Mouse (Mus musculus) intestine, embryonic 14.5 days (tissue): ENCODE results near the gene Senp7. TPM values are rescaled to one million over a fixed set of nuclear protein-coding genes. Genes with fewer than 3 reads are reported as not detected.
"Not testable (repeated sequence)": the region's sequence is repeated elsewhere in the genome, so short reads cannot be mapped to it uniquely, and the experiment has no call there.

Source experiments
- ATAC-seq: fragments of 200-750 bp; cut with Nextera tagmentation; replicated peaks from 2 replicates; pipeline ENCODE4 v1.8.0; 2017; ENCODE audit warnings: low read depth, moderate number of reproducible peaks, moderate TSS enrichment, moderate library complexity; ENCODE audit not compliant: low FRiP score, low TSS enrichment
- DNase-seq: peaks from one replicate; pipeline ENCODE4 v3.0.0-alpha.2; 2018; ENCODE audit warnings: low spot score
- H3K27ac ChIP-seq: fragments of 300-500 bp; sonication (generic); 2 replicates; pipeline ENCODE4 v1.5.1; 2014; ENCODE audit warnings: low read depth, mild to moderate bottlenecking, control low read depth
- H3K27me3 ChIP-seq: fragments of 300-500 bp; sonication (generic); replicated peaks from 2 replicates; pipeline ENCODE4 v1.6.1; 2014; ENCODE audit warnings: low read length, control low read depth; ENCODE audit not compliant: control insufficient read depth, insufficient read depth
- H3K36me3 ChIP-seq: fragments of 300-500 bp; sonication (generic); 2 replicates; pipeline ENCODE4 v1.6.1; 2014; ENCODE audit warnings: low read length, control low read depth; ENCODE audit not compliant: control insufficient read depth, insufficient read depth
- H3K4me1 ChIP-seq: fragments of 300-500 bp; sonication (generic); replicated peaks from 2 replicates; pipeline ENCODE4 v1.6.1; 2014; ENCODE audit warnings: low read length, control low read depth, mixed read lengths; ENCODE audit not compliant: control insufficient read depth, insufficient read depth
- H3K4me2 ChIP-seq: fragments of 300-500 bp; sonication (generic); 2 replicates; pipeline ENCODE4 v1.6.1; 2014; ENCODE audit warnings: low read length
- H3K4me3 ChIP-seq: fragments of 300-500 bp; sonication (generic); 2 replicates; pipeline ENCODE4 v1.5.1; 2014; ENCODE audit warnings: low read depth, low read length, control low read depth, mixed read lengths
- H3K9ac ChIP-seq: fragments of 300-500 bp; sonication (generic); 2 replicates; pipeline ENCODE4 v1.6.1; 2014; ENCODE audit warnings: mild to moderate bottlenecking, low read length
- H3K9me3 ChIP-seq: fragments of 300-500 bp; sonication (generic); 2 replicates; pipeline ENCODE4 v1.6.1; 2016; ENCODE audit warnings: low read length, control low read depth; ENCODE audit not compliant: control insufficient read depth
- WGBS: fragments of 180-500 bp; shearing (Covaris S2); extraction: QIAGEN DNeasy Blood & Tissue Kit; methylation state at CpG from one replicate; pipeline ENCODE4 v1.1.7; 2014; 5-methylcytosine and 5-hydroxymethylcytosine counted together
- polyA plus RNA-seq: library from polyadenylated mRNA; unstranded; fragments of >200 nt; fragmentation: Nextera tagmentation; extraction: Ambion mirVana; gene quantifications from 2 replicates; pipeline ENCODE4 v1.2.1, GENCODE M21; 2014

Gene Senp7
- polyA plus RNA-seq, 1 experiment from 2014 or later, result 28.0 TPM

DNA sequence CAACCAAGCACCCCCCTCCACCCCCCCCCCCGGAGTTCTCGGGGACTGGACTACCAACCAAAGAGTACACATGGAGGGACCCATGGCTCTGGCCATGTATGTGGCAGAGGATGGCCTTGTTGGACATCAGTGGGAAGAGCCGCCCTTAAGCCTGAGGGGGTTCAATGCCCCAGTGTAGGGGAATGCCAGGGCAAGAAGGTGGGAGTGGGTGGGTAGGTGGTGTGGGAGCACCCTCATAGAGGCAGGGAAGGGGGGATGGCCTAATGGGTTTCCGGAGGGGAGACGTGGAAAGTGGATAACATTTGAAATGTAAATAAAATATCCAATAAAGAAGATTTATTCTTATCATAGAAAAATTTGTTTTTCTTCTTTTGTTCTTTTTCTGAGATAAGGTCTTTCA is 89.5 kb downstream of the Senp7 start:
- H3K27me3 ChIP-seq, H3K36me3 ChIP-seq, H3K27ac ChIP-seq, H3K9me3 ChIP-seq, DNase-seq, H3K4me2 ChIP-seq, ATAC-seq, H3K4me3 ChIP-seq, H3K9ac ChIP-seq, H3K4me1 ChIP-seq: not testable (repeated sequence)
- WGBS, result 92% methylated on average over 5 of the region's 5 CpGs

DNA sequence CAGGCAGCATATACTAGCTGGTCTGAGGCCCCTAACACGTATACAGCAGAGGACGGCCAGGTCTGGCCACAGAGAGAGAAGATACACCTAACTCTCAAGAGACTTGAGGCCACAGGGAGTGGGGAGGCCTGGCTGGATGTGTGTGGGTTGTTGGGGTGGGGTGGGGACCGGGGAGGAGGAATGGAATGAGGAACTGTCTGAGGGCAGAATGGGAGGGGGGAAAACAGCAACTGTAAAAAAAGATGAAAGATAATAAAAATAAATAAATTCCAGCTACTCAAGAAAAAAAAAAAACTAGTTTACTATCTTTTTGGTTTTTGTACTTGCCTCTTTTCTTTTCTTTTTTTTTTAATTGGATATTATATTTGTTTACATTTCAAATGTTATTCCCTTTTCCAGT is 91.8 kb downstream of the Senp7 start:
- no peak overlapping the region for H3K4me2 ChIP-seq
- DNase-seq (no peak), ATAC-seq (no peak)
- 90% methylated on average over 3 of the region's 3 CpGs for WGBS
- no peaks in the 10 kb centered on the region for H3K27me3 ChIP-seq
- no peaks in the 10 kb centered on the region for H3K4me1 ChIP-seq
- no peak overlapping the region for H3K4me3 ChIP-seq
- H3K36me3 ChIP-seq, result no peaks in the 10 kb centered on the region
- H3K27ac ChIP-seq, result no peak overlapping the region
- no peaks in the 10 kb centered on the region for H3K9me3 ChIP-seq
- no peak overlapping the region for H3K9ac ChIP-seq

DNA sequence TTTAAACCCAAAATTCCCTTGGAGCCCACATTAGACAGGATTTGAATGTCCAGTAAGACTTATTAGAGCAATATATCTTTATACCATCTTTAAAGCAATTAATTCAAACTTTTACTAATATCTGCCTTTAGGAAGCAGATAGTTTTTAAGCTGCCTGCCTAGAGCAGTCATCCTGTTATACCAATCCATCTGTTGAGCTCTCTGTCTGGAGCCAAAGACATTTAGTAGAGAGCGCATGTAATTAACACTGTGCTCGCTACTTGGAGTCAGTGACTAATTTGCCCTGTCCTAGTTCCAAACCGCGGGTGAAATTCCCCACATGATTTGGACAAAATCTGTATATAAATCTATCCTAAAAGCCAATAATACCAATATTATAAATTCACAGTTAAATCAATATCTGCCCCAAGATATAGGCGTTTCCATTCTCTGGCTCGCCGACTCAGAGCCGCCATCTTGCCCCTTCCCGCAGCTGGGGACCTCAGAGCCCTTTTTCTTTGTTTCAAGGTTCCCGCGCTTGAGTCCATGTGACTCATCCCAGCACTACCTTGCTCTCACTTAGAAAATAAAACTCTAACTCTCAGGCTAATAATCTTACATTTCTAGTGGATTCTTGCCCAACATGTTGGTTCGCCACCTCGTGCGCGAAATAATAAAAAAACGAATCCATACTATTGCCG is 96.9 kb downstream of the Senp7 start:
- Histone ChIP-seq H3K36me3 (no peaks in the 10 kb centered on the region), H3K9me3 (no peaks in the 10 kb centered on the region), H3K4me3 (no peak overlapping the region), H3K9ac (no peak overlapping the region), H3K27me3 (no peaks in the 10 kb centered on the region), H3K27ac (no peak overlapping the region), H3K4me2 (no peak overlapping the region), H3K4me1 (no peaks in the 10 kb centered on the region)
- WGBS, result 97% methylated on average over 17 of the region's 17 CpGs
- no peak for DNase-seq
- no peak for ATAC-seq

DNA sequence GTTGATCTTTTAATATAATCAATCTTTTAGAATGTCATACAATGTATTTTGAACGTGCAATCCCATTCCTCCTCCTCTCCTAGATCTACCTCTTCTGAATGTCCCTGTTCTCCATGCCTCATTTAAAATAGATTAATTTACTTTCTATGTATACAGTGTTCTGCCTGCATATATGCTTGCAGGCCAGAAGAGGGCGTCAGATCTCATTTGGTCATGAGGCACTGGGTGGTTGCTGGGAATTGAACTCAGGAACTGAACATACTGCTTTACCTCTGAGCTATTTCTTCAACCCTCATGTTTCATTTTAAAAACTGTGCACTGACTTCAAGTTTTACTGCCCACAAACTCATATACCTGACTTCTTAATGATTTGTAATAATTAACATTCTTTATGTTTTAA is 99.5 kb downstream of the Senp7 start:
- H3K4me2 ChIP-seq, result no peak overlapping the region
- no peaks in the 10 kb centered on the region for H3K4me1 ChIP-seq
- WGBS, result 36% methylated on average over 2 of the region's 2 CpGs
- DNase-seq, result no peak
- ATAC-seq, result no peak
- H3K36me3 ChIP-seq, result peaks cover 2% of the 10 kb centered on the region; the same call in 1 of the 2 replicates
- H3K27ac ChIP-seq, result no peak overlapping the region
- H3K4me3 ChIP-seq, result no peak overlapping the region
- H3K27me3 ChIP-seq, result no peaks in the 10 kb centered on the region
- H3K9me3 ChIP-seq, result no peaks in the 10 kb centered on the region
- no peak overlapping the region for H3K9ac ChIP-seq

DNA sequence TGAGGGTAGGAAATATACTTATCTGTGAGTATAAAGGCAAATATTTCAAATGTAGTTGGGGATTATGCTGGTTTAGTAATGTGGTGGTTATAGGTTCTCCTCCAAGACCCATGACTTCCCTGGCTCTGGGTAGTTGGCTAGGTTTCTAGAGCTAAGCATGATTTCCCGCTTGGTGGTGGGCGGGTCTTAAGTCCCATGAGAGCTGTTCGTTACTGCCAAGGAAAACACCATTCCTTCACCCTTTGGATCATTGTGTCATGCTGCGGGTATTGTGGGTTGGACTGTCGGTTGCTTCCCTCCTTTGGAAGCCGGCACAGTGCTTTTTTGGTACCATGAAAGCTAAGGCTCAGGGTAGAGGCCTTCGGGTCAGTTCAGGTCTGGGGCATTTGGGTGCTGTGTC is 115.3 kb downstream of the Senp7 start:
- Histone ChIP-seq H3K4me3 (no peak overlapping the region), H3K27me3 (no peaks in the 10 kb centered on the region), H3K9ac (no peak overlapping the region), H3K4me1 (no peaks in the 10 kb centered on the region), H3K27ac (no peak overlapping the region), H3K4me2 (no peak overlapping the region), H3K9me3 (no peaks in the 10 kb centered on the region), H3K36me3 (peaks cover 10% of the 10 kb centered on the region; the same call in 1 of the 2 replicates)
- DNase-seq, result no peak
- no peak for ATAC-seq
- 93% methylated on average over 7 of the region's 7 CpGs for WGBS

DNA sequence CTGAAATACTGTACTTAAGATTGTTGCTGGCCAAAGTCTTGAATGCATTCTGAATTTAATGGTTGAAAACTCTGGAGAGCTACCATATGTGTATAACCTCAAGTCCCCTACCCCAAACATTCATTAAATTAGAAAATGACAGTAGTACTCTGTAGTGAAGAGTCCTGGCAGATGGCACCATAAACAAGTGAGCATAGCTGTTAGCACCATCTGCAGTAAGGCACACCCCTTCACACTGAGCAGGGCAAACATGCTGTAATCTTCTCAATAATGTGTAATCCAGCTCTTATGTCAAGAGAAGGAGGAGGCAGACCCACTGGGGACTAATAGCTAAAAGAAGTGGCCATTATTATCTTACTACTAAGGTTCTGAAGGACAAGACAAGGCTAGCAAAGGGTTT is 122.1 kb downstream of the Senp7 start:
- H3K9me3 ChIP-seq, result no peaks in the 10 kb centered on the region
- H3K4me3 ChIP-seq, result no peak overlapping the region
- no peak overlapping the region for H3K9ac ChIP-seq
- no peak overlapping the region for H3K4me2 ChIP-seq
- no peak overlapping the region for H3K27ac ChIP-seq
- no peaks in the 10 kb centered on the region for H3K4me1 ChIP-seq
- DNase-seq (no peak), ATAC-seq (no peak)
- no peaks in the 10 kb centered on the region for H3K27me3 ChIP-seq
- H3K36me3 ChIP-seq, result peaks cover 34% of the 10 kb centered on the region

DNA sequence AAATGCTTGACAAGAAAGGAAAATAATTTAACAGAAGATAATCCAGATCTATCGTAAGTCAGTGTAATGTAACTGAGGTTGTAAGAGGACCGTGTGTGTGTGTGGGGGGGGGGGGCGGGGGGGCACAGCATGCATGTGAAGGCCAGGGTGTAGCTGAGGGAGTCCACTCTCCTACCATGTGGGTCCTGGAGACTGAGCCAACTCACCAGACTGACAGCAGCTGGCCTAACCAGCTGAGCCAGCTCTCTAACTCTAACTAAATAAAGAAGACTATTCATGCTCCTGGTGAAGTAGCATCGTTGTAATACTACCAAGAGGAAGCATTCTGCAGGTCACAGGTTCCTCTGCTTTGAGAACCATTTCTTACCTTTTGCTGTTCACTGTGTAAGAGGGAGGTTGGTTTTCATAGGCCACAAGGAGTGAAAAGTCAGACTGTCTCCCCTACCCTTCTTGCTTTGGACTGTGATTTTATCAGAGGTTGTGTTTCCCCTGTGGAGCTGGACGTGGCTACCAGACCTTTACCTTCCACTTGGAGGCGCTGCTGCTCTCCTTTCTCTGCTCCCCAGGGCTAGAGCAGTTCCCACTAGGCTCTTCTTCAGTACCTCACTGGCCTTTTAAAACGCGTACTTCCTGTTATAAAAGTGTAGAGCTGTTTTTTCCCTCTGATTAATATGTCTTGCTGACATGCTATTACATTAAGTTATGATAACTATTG is 127.9 kb downstream of the Senp7 start:
- Histone ChIP-seq H3K9ac (no peak overlapping the region), H3K36me3 (peaks cover 23% of the 10 kb centered on the region), H3K27me3 (no peaks in the 10 kb centered on the region), H3K27ac (no peak overlapping the region), H3K4me2 (no peak overlapping the region), H3K4me3 (no peak overlapping the region), H3K4me1 (no peaks in the 10 kb centered on the region), H3K9me3 (no peaks in the 10 kb centered on the region)
- WGBS, result 66% methylated on average over 8 of the region's 8 CpGs
- DNase-seq (no peak), ATAC-seq (no peak)

DNA sequence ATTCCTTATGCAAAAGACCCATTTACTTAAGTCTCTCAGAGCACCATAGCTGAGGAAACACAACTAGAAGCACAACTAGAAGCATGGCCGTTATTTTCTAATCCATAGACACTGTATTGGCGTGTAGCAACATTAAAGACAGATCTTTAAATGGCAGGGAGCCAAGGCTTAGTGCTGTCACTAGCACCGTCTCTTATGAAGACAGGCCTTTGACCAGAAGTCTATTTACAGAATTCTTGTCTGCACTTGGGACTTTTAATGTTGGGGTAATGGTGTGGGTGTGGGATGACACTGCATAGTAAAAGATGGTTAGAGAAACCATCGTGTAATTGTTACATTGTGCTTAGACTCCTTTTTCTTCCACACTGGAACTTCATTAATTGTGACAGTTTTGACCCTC is 138.7 kb downstream of the Senp7 start:
- Histone ChIP-seq H3K4me3 (no peak overlapping the region), H3K27ac (no peak overlapping the region), H3K4me2 (no peak overlapping the region), H3K9me3 (no peaks in the 10 kb centered on the region), H3K9ac (no peak overlapping the region), H3K27me3 (no peaks in the 10 kb centered on the region), H3K36me3 (peaks cover 36% of the 10 kb centered on the region), H3K4me1 (no peaks in the 10 kb centered on the region)
- DNase-seq (no peak), ATAC-seq (no peak)
- WGBS, result 86% methylated on average over 4 of the region's 4 CpGs

DNA sequence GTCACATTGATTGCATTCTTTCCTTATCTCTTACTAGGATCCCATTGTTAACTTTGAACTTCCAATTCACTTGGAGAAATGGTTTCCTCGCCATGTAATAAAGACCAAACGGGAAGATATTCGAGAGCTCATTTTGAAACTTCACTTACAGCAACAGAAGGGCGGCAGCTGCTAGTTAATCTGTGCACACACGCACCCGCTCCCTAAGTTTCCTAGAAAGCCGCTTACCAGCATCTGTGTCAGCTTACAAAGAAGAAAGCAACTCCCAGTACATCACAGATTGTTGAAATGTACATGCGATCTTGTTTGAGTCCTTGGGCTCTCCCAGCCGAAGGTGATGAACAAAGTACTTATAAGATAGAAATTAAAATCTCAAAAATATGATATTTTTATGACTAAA is 140.1 kb downstream of the Senp7 start:
- Histone ChIP-seq H3K36me3 (peaks cover 30% of the 10 kb centered on the region; the same call in 1 of the 2 replicates), H3K9me3 (no peaks in the 10 kb centered on the region), H3K27ac (no peak overlapping the region), H3K27me3 (no peaks in the 10 kb centered on the region), H3K9ac (no peak overlapping the region), H3K4me3 (no peak overlapping the region), H3K4me1 (no peaks in the 10 kb centered on the region), H3K4me2 (no peak overlapping the region)
- WGBS, result 93% methylated on average over 9 of the region's 9 CpGs
- DNase-seq (no peak), ATAC-seq (no peak)
